Mouse (Mus musculus): ENCODE data around the gene Egf. TPM values are rescaled to one million over a fixed set of nuclear protein-coding genes. Genes with fewer than 3 reads are reported as not detected.

The Egf gene
- polyA plus RNA-seq, 1 experiment from 2014 or later: 0.52 TPM

- WGBS: 73% methylated on average over 5 of the region's 5 CpGs
- ATAC-seq (ENCODE audit: low FRiP score, low TSS enrichment): no peak; the same call in 1 of the 2 replicates
- Histone ChIP-seq H3K27me3 (ENCODE audit: control insufficient read depth, insufficient read depth, low read length) (no peaks in the 10 kb centered on the region), H3K9me3 (ENCODE audit: control insufficient read depth, low read length) (no peaks in the 10 kb centered on the region), H3K27ac (replicated peaks) (no peak overlapping the region), H3K4me3 (ENCODE audit: low read depth, low read length) (no peak overlapping the region), H3K4me2 (replicated peaks; ENCODE audit: low read depth) (peak overlapping the region; percentile 77), H3K9ac (ENCODE audit: low read length) (no peak overlapping the region), H3K36me3 (ENCODE audit: control insufficient read depth, insufficient read depth, low read length) (no peaks in the 10 kb centered on the region), H3K4me1 (replicated peaks; ENCODE audit: control insufficient read depth, insufficient read depth) (no peaks in the 10 kb centered on the region)
- no peak for DNase-seq (ENCODE audit: low spot score)
- TF ChIP-seq EP300 (optimal IDR thresholded peaks at IDR 0.05): no peak
- TF ChIP-seq CTCF (IDR thresholded peaks at IDR 0.05; ENCODE audit: low read depth): no peak
Observed at GRCm38 (mm10) chr3:129725592-129725991, 29.5 kb downstream of the Egf start.

GRCm38 (mm10) chr3:129724961-129725501 lies 30.1 kb downstream of the Egf start:
- no peaks in the 10 kb centered on the region for H3K9me3 ChIP-seq (ENCODE audit: control insufficient read depth, low read length)
- H3K4me2 ChIP-seq (replicated peaks; ENCODE audit: low read depth): peak overlapping the region; percentile 77
- ATAC-seq (ENCODE audit: low FRiP score, low TSS enrichment): peak; percentile 97
- WGBS: under 1% methylated on average over 24 of the region's 24 CpGs
- H3K4me1 ChIP-seq (replicated peaks; ENCODE audit: control insufficient read depth, insufficient read depth): no peaks in the 10 kb centered on the region
- H3K36me3 ChIP-seq (ENCODE audit: control insufficient read depth, insufficient read depth, low read length): no peaks in the 10 kb centered on the region
- peak overlapping the region; percentile 59 for H3K9ac ChIP-seq (ENCODE audit: low read length)
- peak; percentile 90 for DNase-seq (ENCODE audit: low spot score)
- peak overlapping the region; percentile 80 for H3K27ac ChIP-seq (replicated peaks)
- H3K4me3 ChIP-seq (ENCODE audit: low read depth, low read length): peak overlapping the region; percentile 57
- TF ChIP-seq CTCF (IDR thresholded peaks at IDR 0.05; ENCODE audit: low read depth) (no peak), EP300 (optimal IDR thresholded peaks at IDR 0.05) (no peak)
- H3K27me3 ChIP-seq (ENCODE audit: control insufficient read depth, insufficient read depth, low read length): no peaks in the 10 kb centered on the region

- no peak for ATAC-seq (ENCODE audit: low FRiP score, low TSS enrichment)
- Histone ChIP-seq H3K4me2 (replicated peaks; ENCODE audit: low read depth) (peak overlapping the region; percentile 77), H3K27me3 (ENCODE audit: control insufficient read depth, insufficient read depth, low read length) (no peaks in the 10 kb centered on the region), H3K9ac (ENCODE audit: low read length) (peak overlapping the region; percentile 59), H3K27ac (replicated peaks) (peak overlapping the region; percentile 80), H3K4me3 (ENCODE audit: low read depth, low read length) (peak overlapping the region; percentile 57), H3K9me3 (ENCODE audit: control insufficient read depth, low read length) (no peaks in the 10 kb centered on the region), H3K4me1 (replicated peaks; ENCODE audit: control insufficient read depth, insufficient read depth) (no peaks in the 10 kb centered on the region), H3K36me3 (ENCODE audit: control insufficient read depth, insufficient read depth, low read length) (no peaks in the 10 kb centered on the region)
- no peak for DNase-seq (ENCODE audit: low spot score)
- 62% methylated on average over 5 of the region's 5 CpGs for WGBS
- no peak for TF ChIP-seq EP300 (optimal IDR thresholded peaks at IDR 0.05)
- no peak for TF ChIP-seq CTCF (IDR thresholded peaks at IDR 0.05; ENCODE audit: low read depth)
Observed at GRCm38 (mm10) chr3:129724505-129724904, 30.6 kb downstream of the Egf start.

DNA sequence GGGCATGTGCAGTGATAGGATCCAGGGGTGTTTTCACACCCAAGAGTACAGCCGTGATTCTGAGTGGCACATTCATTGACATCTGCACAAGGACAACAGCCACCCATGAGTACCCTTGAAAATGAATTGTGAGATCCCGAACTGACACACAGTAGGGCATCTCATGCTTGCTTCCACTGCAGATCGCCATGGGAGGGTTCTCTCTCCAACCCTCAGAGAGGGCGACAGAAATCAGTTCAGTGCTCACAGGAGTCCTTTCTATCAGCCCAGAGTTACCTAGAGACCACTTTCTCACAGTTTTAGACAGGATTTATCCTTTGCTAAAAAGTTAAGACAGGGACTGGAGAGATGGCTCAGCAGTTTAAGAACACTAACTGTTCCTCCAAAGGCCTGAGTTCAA lies 31.8 kb downstream of the Egf start:
- no peaks in the 10 kb centered on the region for H3K4me1 ChIP-seq (replicated peaks; ENCODE audit: control insufficient read depth, insufficient read depth)
- H3K27ac ChIP-seq (replicated peaks): no peak overlapping the region
- H3K9me3 ChIP-seq (ENCODE audit: control insufficient read depth, low read length): no peaks in the 10 kb centered on the region
- H3K27me3 ChIP-seq (ENCODE audit: control insufficient read depth, insufficient read depth, low read length): no peaks in the 10 kb centered on the region
- DNase-seq (ENCODE audit: low spot score): no peak
- H3K9ac ChIP-seq (ENCODE audit: low read length): no peak overlapping the region
- H3K4me2 ChIP-seq (replicated peaks; ENCODE audit: low read depth): no peak overlapping the region
- no peaks in the 10 kb centered on the region for H3K36me3 ChIP-seq (ENCODE audit: control insufficient read depth, insufficient read depth, low read length)
- ATAC-seq (ENCODE audit: low FRiP score, low TSS enrichment): no peak
- H3K4me3 ChIP-seq (ENCODE audit: low read depth, low read length): no peak overlapping the region
- TF ChIP-seq EP300 (optimal IDR thresholded peaks at IDR 0.05) (no peak), CTCF (IDR thresholded peaks at IDR 0.05; ENCODE audit: low read depth) (no peak)
- WGBS: 71% methylated on average over 4 of the region's 4 CpGs

GRCm38 (mm10) chr3:129714542-129715145 lies 40.5 kb downstream of the Egf start:
- H3K4me1 ChIP-seq (replicated peaks; ENCODE audit: control insufficient read depth, insufficient read depth): no peaks in the 10 kb centered on the region
- H3K27ac ChIP-seq (replicated peaks): no peak overlapping the region
- ATAC-seq (ENCODE audit: low FRiP score, low TSS enrichment) (no peak), DNase-seq (ENCODE audit: low spot score) (no peak)
- H3K4me3 ChIP-seq (ENCODE audit: low read depth, low read length): no peak overlapping the region
- H3K27me3 ChIP-seq (ENCODE audit: control insufficient read depth, insufficient read depth, low read length): no peaks in the 10 kb centered on the region
- 62% methylated on average over 15 of the region's 15 CpGs for WGBS
- H3K36me3 ChIP-seq (ENCODE audit: control insufficient read depth, insufficient read depth, low read length): no peaks in the 10 kb centered on the region
- no peak overlapping the region for H3K9ac ChIP-seq (ENCODE audit: low read length)
- H3K9me3 ChIP-seq (ENCODE audit: control insufficient read depth, low read length): no peaks in the 10 kb centered on the region
- TF ChIP-seq CTCF (IDR thresholded peaks at IDR 0.05; ENCODE audit: low read depth): no peak
- TF ChIP-seq EP300 (optimal IDR thresholded peaks at IDR 0.05): no peak
- no peak overlapping the region for H3K4me2 ChIP-seq (replicated peaks; ENCODE audit: low read depth)

- Histone ChIP-seq H3K27me3 (ENCODE audit: control insufficient read depth, insufficient read depth, low read length) (no peaks in the 10 kb centered on the region), H3K9ac (ENCODE audit: low read length) (no peak overlapping the region), H3K4me1 (replicated peaks; ENCODE audit: control insufficient read depth, insufficient read depth) (no peaks in the 10 kb centered on the region), H3K4me3 (ENCODE audit: low read depth, low read length) (no peak overlapping the region), H3K4me2 (replicated peaks; ENCODE audit: low read depth) (no peak overlapping the region), H3K27ac (replicated peaks) (no peak overlapping the region), H3K36me3 (ENCODE audit: control insufficient read depth, insufficient read depth, low read length) (no peaks in the 10 kb centered on the region), H3K9me3 (ENCODE audit: control insufficient read depth, low read length) (no peaks in the 10 kb centered on the region)
- TF ChIP-seq CTCF (IDR thresholded peaks at IDR 0.05; ENCODE audit: low read depth): peak; percentile 81
- TF ChIP-seq EP300 (optimal IDR thresholded peaks at IDR 0.05): no peak
- WGBS: 14% methylated on average over 5 of the region's 5 CpGs
- peak; percentile 29; the same call in 1 of the 2 replicates for ATAC-seq (ENCODE audit: low FRiP score, low TSS enrichment)
- DNase-seq (ENCODE audit: low spot score): peak; percentile 58
Observed at GRCm38 (mm10) chr3:129708157-129708556, 47.0 kb downstream of the Egf start.
